Mouse (Mus musculus): Measurements from ENCODE around the gene Serpinc1. TPM values are rescaled to one million over a fixed set of nuclear protein-coding genes. Genes with fewer than 3 reads are reported as not detected.

The Serpinc1 gene
- total RNA-seq, 2 experiments from 2014 or later = 0.19 to 0.21 TPM

- no peak for DNase-seq (ENCODE audit: low spot score in 2 of 2)
These were observed 63.1 kb downstream of the Serpinc1 start for GRCm38 (mm10) chr1:161041261-161042020.

- no peak for DNase-seq (ENCODE audit: low spot score in 2 of 2)
These were observed 68.6 kb downstream of the Serpinc1 start for GRCm38 (mm10) chr1:161046972-161047371.

Other genes with a start within 250 kb of the Serpinc1 start
- 100 to 1,000 TPM; 205 to 221 TPM for gene Rabgap1l, start 185.4 kb upstream of the Serpinc1 start, total RNA-seq (2021)
- 10 to 100 TPM; 37.6 to 41.5 TPM for gene Rc3h1, start 72.2 kb upstream of the Serpinc1 start, total RNA-seq (2021)
- gene Zbtb37, start 56.3 kb downstream of the Serpinc1 start, total RNA-seq (2021) = 10 to 100 TPM; 15.0 to 21.3 TPM
- gene Dars2, start 92.1 kb downstream of the Serpinc1 start, total RNA-seq (2021) = 10 to 100 TPM; 20.0 to 20.4 TPM
- gene Cenpl, start 92.1 kb downstream of the Serpinc1 start, total RNA-seq (2021) = 1 to 10 TPM; 1.6 to 2.1 TPM
- 10 to 100 TPM; 15.2 to 16.9 TPM for gene Klhl20, start 152.9 kb downstream of the Serpinc1 start, total RNA-seq (2021)
- gene Ankrd45, start 164.1 kb downstream of the Serpinc1 start, total RNA-seq (2021) = 10 to 100 TPM; 85.6 to 89.2 TPM
- gene Tex50, start 180.7 kb downstream of the Serpinc1 start, total RNA-seq (2021) = not detected

All from left cerebral cortex, adult 18-20 months (tissue).